Mouse (Mus musculus) embryonic facial prominence, embryonic 11.5 days (tissue): ENCODE data around the gene Heg1. TPM values are rescaled to one million over a fixed set of nuclear protein-coding genes. Genes with fewer than 3 reads are reported as not detected.

ENCODE experiments used
- ATAC-seq: fragments of 200-750 bp; cut with Nextera tagmentation; replicated peaks from 2 replicates; pipeline ENCODE4 v1.8.0; 2017; ENCODE audit warnings: low read depth; ENCODE audit not compliant: insufficient number of reproducible peaks, low FRiP score, low TSS enrichment
- DNase-seq: peaks from one replicate; pipeline ENCODE4 v3.0.0-alpha.2; 2015; ENCODE audit warnings: low spot score
- H3K27ac ChIP-seq: fragments of 300-500 bp; sonication (generic); replicated peaks from 2 replicates; pipeline ENCODE4 v1.5.1; 2014; ENCODE audit warnings: mild to moderate bottlenecking, low read depth, low read length, control low read depth
- H3K27me3 ChIP-seq: fragments of 300-500 bp; sonication (generic); 2 replicates; pipeline ENCODE4 v1.6.1; 2014; ENCODE audit warnings: mild to moderate bottlenecking, low read length, moderate library complexity, mixed read lengths; ENCODE audit not compliant: control insufficient read depth, insufficient read depth
- H3K36me3 ChIP-seq: fragments of 300-500 bp; sonication (generic); replicated peaks from 2 replicates; pipeline ENCODE4 v1.6.1; 2014; ENCODE audit warnings: low read depth, mild to moderate bottlenecking, low read length, moderate library complexity, mixed read lengths; ENCODE audit not compliant: control insufficient read depth, insufficient read depth
- H3K4me1 ChIP-seq: fragments of 300-500 bp; sonication (generic); 2 replicates; pipeline ENCODE4 v1.6.1; 2014; ENCODE audit warnings: low read length, mixed read lengths; ENCODE audit not compliant: control insufficient read depth, insufficient read depth
- H3K4me2 ChIP-seq: fragments of 300-500 bp; sonication (generic); 2 replicates; pipeline ENCODE4 v1.6.1; 2014; ENCODE audit warnings: low read depth, mild to moderate bottlenecking, control low read depth, low read length, moderate library complexity
- H3K4me3 ChIP-seq: fragments of 300-500 bp; sonication (generic); 2 replicates; pipeline ENCODE4 v1.5.1; 2014; ENCODE audit warnings: low read depth, low read length, control low read depth
- H3K9ac ChIP-seq: fragments of 300-500 bp; sonication (generic); replicated peaks from 2 replicates; pipeline ENCODE4 v1.6.1; 2014; ENCODE audit warnings: mild to moderate bottlenecking, control low read depth, low read length
- H3K9me3 ChIP-seq: fragments of 300-500 bp; sonication (generic); replicated peaks from 2 replicates; pipeline ENCODE4 v1.6.1; 2016; ENCODE audit warnings: mild to moderate bottlenecking, low read length, inconsistent platforms, mixed read lengths; ENCODE audit not compliant: control insufficient read depth
- WGBS: fragments of 180-500 bp; shearing (Covaris S2); extraction: QIAGEN DNeasy Blood & Tissue Kit; methylation state at CpG from one replicate; pipeline ENCODE4 v1.1.7; 2014; 5-methylcytosine and 5-hydroxymethylcytosine counted together
- polyA plus RNA-seq: library from polyadenylated mRNA; unstranded; fragments of >200 nt; fragmentation: Nextera tagmentation; extraction: Ambion mirVana; gene quantifications from 2 replicates; pipeline ENCODE4 v1.2.1, GENCODE M21; 2014

The Heg1 gene
- polyA plus RNA-seq, 1 experiment from 2014 or later = 12.4 TPM

GRCm38 (mm10) chr16:33818413-33819165 lies 134.4 kb downstream of the Heg1 start:
- no peak overlapping the region for H3K4me2 ChIP-seq
- WGBS = 87% methylated on average over 7 of the region's 7 CpGs
- H3K4me1 ChIP-seq = no peaks in the 10 kb centered on the region
- H3K27me3 ChIP-seq = no peaks in the 10 kb centered on the region
- no peak for ATAC-seq
- H3K9ac ChIP-seq = no peak overlapping the region
- H3K9me3 ChIP-seq = no peaks in the 10 kb centered on the region
- no peak overlapping the region for H3K27ac ChIP-seq
- H3K36me3 ChIP-seq = no peaks in the 10 kb centered on the region
- no peak overlapping the region for H3K4me3 ChIP-seq
- DNase-seq = no peak

GRCm38 (mm10) chr16:33820269-33821178 lies 136.4 kb downstream of the Heg1 start:
- Histone ChIP-seq H3K4me2 (no peak overlapping the region), H3K4me1 (no peaks in the 10 kb centered on the region), H3K9ac (no peak overlapping the region), H3K4me3 (no peak overlapping the region), H3K27me3 (no peaks in the 10 kb centered on the region), H3K9me3 (no peaks in the 10 kb centered on the region), H3K36me3 (no peaks in the 10 kb centered on the region), H3K27ac (no peak overlapping the region)
- 22% methylated on average over 17 of the region's 17 CpGs for WGBS
- ATAC-seq (no peak), DNase-seq (peak; percentile 95)

Other genes starting within 250 kb of the Heg1 start
- 0.35 and 0.61 TPM in 2 replicates for gene Slc12a8, start 167.0 kb upstream of the Heg1 start, polyA plus RNA-seq
- 0.21 and 0.34 TPM in 2 replicates for gene Muc13, start 109.7 kb downstream of the Heg1 start, polyA plus RNA-seq
- 77.7 and 80.3 TPM in 2 replicates for gene Itgb5, start 145.3 kb downstream of the Heg1 start, polyA plus RNA-seq